Mouse (Mus musculus): ENCODE measurements around the gene Shisa2. TPM values are rescaled to one million over a fixed set of nuclear protein-coding genes. Genes with fewer than 3 reads are reported as not detected.

Gene Shisa2
- 19.0 and 24.6 TPM in 2 replicates for polyA plus RNA-seq (2014; fragmentation: Nextera tagmentation; extraction: Ambion mirVana)

DNA sequence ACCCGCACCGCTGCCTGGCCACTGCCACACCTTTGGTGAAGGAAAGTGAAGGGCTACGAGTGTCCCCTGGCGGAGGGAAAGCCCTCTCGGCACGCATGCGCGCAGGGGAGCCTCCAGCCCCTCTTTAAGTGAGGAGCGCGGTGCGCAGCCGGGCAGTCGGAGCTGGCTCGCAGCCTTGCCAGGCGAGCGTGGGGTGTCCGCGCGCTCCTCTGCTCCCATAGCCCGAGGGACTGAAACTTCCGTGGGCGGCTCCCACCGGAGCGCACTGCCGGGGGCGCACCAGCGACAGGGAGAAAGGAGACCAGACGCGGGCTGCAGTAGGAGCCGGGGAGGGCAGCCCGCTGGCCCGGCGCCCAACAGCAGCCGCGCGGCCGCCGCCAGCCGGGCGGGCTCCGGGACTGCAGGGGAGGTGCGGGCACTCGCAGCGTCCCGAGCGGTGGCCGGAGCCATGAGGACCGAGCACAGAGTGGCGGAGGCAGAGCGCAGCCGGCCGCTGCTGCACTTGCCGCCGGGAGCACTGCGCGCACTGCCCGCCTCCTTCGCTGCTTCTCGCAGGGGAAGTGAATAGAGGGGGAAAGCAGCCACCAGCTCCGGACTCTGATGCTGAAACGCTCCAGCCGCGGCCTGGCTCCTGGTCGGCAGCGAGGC lies at the start of gene Shisa2:
Gene Shisa2 (plus strand): TSS at position 151 of the 648 bp plus-strand sequence.
- peaks cover 8% of the 10 kb centered on the region; the same call in 1 of the 2 replicates for H3K4me1 ChIP-seq (ENCODE audit: control insufficient read depth, insufficient read depth, low read length)
- H3K9me3 ChIP-seq (ENCODE audit: control insufficient read depth, low read length), result no peaks in the 10 kb centered on the region
- peak within 1 kb of the TSS; percentile 73; the same call in 1 of the 2 replicates for H3K27ac ChIP-seq (ENCODE audit: low read depth, low read length)
- H3K9ac ChIP-seq (ENCODE audit: low read depth, low read length), result peak within 1 kb of the TSS; percentile 70
- WGBS, result under 1% methylated on average over 61 of the region's 65 CpGs
- peak; percentile 91 for ATAC-seq (ENCODE audit: low FRiP score, low TSS enrichment)
- H3K27me3 ChIP-seq (ENCODE audit: control insufficient read depth, insufficient read depth, low read length), result no peaks in the 10 kb centered on the region
- H3K4me2 ChIP-seq (replicated peaks; ENCODE audit: low read depth, low read length), result peak within 1 kb of the TSS; percentile 82
- peak within 1 kb of the TSS; percentile 58 for H3K4me3 ChIP-seq (ENCODE audit: low read length)
- H3K36me3 ChIP-seq (ENCODE audit: control insufficient read depth, insufficient read depth, low read length), result peaks cover 6% of the 10 kb centered on the region

DNA sequence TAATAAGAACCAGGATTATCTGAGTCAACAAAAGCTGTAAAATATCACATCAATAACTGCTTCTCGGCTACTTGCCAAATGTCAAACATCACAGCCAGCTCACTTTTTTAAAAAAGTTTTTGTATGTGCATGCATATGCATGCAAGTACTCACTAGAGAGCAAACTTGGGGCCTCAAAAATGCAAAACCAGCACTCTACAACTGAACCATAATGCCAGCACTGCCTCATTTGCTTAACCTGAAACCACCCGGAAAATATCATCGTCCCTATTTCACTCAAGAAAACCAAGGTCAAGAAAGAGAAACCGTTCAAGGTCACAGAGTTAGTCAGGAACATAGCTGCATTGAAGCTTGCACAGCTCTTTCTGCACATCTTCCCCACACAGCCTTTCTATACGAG lies 48.7 kb upstream of the Shisa2 start:
- no peak overlapping the region for H3K4me3 ChIP-seq (ENCODE audit: low read length)
- WGBS, result 87% methylated on average over 5 of the region's 5 CpGs
- no peak for ATAC-seq (ENCODE audit: low FRiP score, low TSS enrichment)
- H3K4me2 ChIP-seq (replicated peaks; ENCODE audit: low read depth, low read length), result no peak overlapping the region
- no peaks in the 10 kb centered on the region for H3K27me3 ChIP-seq (ENCODE audit: control insufficient read depth, insufficient read depth, low read length)
- no peak overlapping the region for H3K9ac ChIP-seq (ENCODE audit: low read depth, low read length)
- H3K9me3 ChIP-seq (ENCODE audit: control insufficient read depth, low read length), result no peaks in the 10 kb centered on the region
- H3K27ac ChIP-seq (ENCODE audit: low read depth, low read length), result no peak overlapping the region
- H3K36me3 ChIP-seq (ENCODE audit: control insufficient read depth, insufficient read depth, low read length), result peaks cover 25% of the 10 kb centered on the region
- H3K4me1 ChIP-seq (ENCODE audit: control insufficient read depth, insufficient read depth, low read length), result no peaks in the 10 kb centered on the region

DNA sequence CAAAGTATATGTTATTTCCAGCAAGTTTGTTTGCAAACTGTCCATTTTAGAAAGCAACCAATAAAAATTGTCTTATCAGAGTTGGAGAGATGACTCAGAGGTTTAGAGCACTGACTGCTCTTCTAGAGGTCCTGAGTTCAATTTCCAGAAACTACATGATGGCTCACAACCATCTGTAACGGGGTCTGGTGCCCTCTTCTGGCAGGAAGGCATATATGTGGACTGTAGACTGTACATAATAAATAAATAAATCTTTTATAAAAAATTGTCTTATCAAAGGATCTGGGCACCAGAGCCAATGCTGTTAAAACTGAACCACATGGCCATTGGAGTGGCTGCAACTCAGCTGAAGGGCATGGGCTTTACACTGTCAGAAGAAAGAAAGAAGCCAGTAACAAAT lies 34.5 kb upstream of the Shisa2 start:
- Histone ChIP-seq H3K27ac (ENCODE audit: low read depth, low read length) (no peak overlapping the region), H3K4me2 (replicated peaks; ENCODE audit: low read depth, low read length) (no peak overlapping the region), H3K9me3 (ENCODE audit: control insufficient read depth, low read length) (no peaks in the 10 kb centered on the region), H3K36me3 (ENCODE audit: control insufficient read depth, insufficient read depth, low read length) (peaks cover 48% of the 10 kb centered on the region), H3K9ac (ENCODE audit: low read depth, low read length) (no peak overlapping the region), H3K4me3 (ENCODE audit: low read length) (no peak overlapping the region), H3K4me1 (ENCODE audit: control insufficient read depth, insufficient read depth, low read length) (no peaks in the 10 kb centered on the region), H3K27me3 (ENCODE audit: control insufficient read depth, insufficient read depth, low read length) (no peaks in the 10 kb centered on the region)
- ATAC-seq (ENCODE audit: low FRiP score, low TSS enrichment), result no peak
- 86% methylated on average over 1 of the region's 1 CpGs for WGBS

DNA sequence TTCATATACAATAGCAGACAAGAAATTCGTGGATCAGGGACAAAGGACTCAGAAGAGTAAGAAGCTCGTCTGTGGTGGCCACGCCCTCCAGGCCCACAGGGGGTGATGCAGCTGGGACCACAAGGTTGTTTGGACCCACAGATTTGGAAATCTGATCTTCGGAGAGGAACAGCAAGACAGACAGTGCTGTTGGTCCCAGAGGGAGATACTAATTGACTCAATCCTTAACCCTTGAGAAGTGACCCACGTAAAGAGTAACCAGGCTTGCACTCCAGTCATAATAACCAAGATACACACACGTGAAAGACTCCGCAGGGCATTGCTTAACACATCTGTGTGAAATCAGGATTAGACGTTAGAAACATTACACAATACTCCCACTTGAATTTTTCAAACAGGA lies 33.2 kb upstream of the Shisa2 start:
- Histone ChIP-seq H3K4me1 (ENCODE audit: control insufficient read depth, insufficient read depth, low read length) (peaks cover 4% of the 10 kb centered on the region), H3K27ac (ENCODE audit: low read depth, low read length) (no peak overlapping the region), H3K27me3 (ENCODE audit: control insufficient read depth, insufficient read depth, low read length) (no peaks in the 10 kb centered on the region), H3K4me3 (ENCODE audit: low read length) (no peak overlapping the region), H3K36me3 (ENCODE audit: control insufficient read depth, insufficient read depth, low read length) (peaks cover 36% of the 10 kb centered on the region), H3K4me2 (replicated peaks; ENCODE audit: low read depth, low read length) (no peak overlapping the region), H3K9me3 (ENCODE audit: control insufficient read depth, low read length) (no peaks in the 10 kb centered on the region), H3K9ac (ENCODE audit: low read depth, low read length) (no peak overlapping the region)
- ATAC-seq (ENCODE audit: low FRiP score, low TSS enrichment), result no peak
- 70% methylated on average over 8 of the region's 8 CpGs for WGBS

DNA sequence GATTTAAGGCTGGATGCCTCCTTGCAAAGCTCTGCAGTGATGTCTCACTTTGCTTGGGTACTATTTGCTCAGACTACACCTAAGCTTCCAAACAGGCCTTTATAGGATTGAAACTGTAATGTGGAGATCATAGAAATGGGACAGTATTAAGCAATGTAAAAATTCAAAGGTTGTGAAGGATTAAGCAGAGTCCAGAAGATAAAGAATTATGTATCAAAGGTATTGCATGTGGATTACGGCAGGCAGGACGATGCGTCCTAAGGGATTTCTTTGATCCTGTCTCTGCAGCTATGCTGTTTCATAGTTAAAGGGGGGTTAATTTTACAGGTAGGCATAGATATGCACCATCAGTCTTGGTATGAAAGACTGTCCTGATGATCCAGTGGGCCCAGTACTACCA lies 32.5 kb upstream of the Shisa2 start:
- ATAC-seq (ENCODE audit: low FRiP score, low TSS enrichment), result no peak
- Histone ChIP-seq H3K9ac (ENCODE audit: low read depth, low read length) (no peak overlapping the region), H3K27ac (ENCODE audit: low read depth, low read length) (no peak overlapping the region), H3K36me3 (ENCODE audit: control insufficient read depth, insufficient read depth, low read length) (peaks cover 32% of the 10 kb centered on the region), H3K9me3 (ENCODE audit: control insufficient read depth, low read length) (no peaks in the 10 kb centered on the region), H3K4me3 (ENCODE audit: low read length) (no peak overlapping the region), H3K4me1 (ENCODE audit: control insufficient read depth, insufficient read depth, low read length) (peaks cover 6% of the 10 kb centered on the region), H3K4me2 (replicated peaks; ENCODE audit: low read depth, low read length) (no peak overlapping the region), H3K27me3 (ENCODE audit: control insufficient read depth, insufficient read depth, low read length) (no peaks in the 10 kb centered on the region)
- 87% methylated on average over 3 of the region's 3 CpGs for WGBS

DNA sequence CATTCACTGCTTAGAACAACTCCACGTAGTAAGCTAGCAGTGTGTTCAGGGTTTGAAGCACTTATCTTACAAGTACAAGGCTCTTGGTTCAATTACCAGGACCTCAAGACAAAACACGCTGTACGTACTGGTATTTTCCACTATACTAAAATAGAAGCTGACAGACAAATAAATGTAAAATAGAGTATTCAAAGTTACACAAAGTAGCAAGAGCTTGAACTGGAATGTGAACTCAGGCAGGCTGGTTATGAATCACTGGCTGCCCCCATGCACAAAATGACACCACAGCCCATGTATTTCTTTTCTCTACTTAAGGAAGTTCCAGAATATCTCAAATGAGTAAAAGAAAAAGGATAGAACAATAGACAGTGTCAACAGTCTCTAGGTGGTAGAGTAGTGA lies 30.1 kb upstream of the Shisa2 start:
- Histone ChIP-seq H3K9ac (ENCODE audit: low read depth, low read length) (no peak overlapping the region), H3K9me3 (ENCODE audit: control insufficient read depth, low read length) (no peaks in the 10 kb centered on the region), H3K4me3 (ENCODE audit: low read length) (no peak overlapping the region), H3K27me3 (ENCODE audit: control insufficient read depth, insufficient read depth, low read length) (no peaks in the 10 kb centered on the region), H3K4me1 (ENCODE audit: control insufficient read depth, insufficient read depth, low read length) (peaks cover 6% of the 10 kb centered on the region), H3K4me2 (replicated peaks; ENCODE audit: low read depth, low read length) (no peak overlapping the region), H3K36me3 (ENCODE audit: control insufficient read depth, insufficient read depth, low read length) (peaks cover 12% of the 10 kb centered on the region; the same call in 1 of the 2 replicates), H3K27ac (ENCODE audit: low read depth, low read length) (no peak overlapping the region)
- ATAC-seq (ENCODE audit: low FRiP score, low TSS enrichment), result no peak
- 95% methylated on average over 3 of the region's 3 CpGs for WGBS

DNA sequence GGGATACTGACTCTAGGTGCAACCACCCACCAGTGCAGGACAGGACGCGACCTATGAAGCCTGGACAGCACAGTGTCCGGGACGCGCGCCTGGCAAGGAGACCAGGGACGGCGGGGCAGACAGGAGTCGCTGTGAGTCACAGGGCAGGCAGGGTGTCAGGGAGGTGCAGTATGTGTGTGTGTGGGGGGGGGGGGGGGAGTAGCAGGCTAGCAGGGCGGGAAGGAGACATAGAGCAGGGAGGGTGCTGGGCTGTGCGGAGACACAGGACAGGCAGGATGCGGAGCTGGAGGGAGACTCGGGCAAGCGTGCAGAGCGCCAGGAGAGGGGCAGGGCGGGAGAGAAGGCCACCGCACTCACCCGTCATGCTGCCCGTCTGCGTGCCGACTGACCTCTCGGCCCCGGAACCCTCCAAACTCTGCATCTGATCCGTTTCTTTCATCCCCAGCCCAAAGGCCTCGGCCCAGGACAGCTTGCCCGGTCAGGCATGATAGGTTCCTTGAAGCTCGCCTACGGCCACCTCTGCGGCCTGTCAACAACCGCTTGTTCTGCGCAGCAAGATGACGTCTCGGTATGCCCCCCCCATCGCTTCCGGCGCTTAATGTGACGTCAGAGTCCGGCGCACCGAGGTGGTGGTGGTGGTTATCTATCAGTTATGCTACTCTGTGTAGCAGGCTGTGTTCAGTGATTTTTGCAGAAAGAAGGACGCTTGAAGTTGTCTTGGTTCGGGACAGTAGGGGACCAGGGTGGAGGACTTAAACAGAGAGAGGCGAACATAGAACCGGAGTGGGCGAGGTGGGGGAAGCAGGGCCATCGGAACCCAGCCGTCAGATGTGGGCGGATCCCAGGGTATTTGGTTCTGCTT lies 27.5 kb upstream of the Shisa2 start, which contains the start of gene Cdadc1:
Gene Cdadc1 (minus strand): TSS at position 562 of the 862 bp plus-strand sequence.
- peak within 1 kb of the TSS; percentile 98 for H3K4me3 ChIP-seq (ENCODE audit: low read length)
- under 1% methylated on average over 41 of the region's 48 CpGs for WGBS
- peaks cover 6% of the 10 kb centered on the region; the same call in 1 of the 2 replicates for H3K36me3 ChIP-seq (ENCODE audit: control insufficient read depth, insufficient read depth, low read length)
- H3K4me1 ChIP-seq (ENCODE audit: control insufficient read depth, insufficient read depth, low read length), result peaks cover 6% of the 10 kb centered on the region
- ATAC-seq (ENCODE audit: low FRiP score, low TSS enrichment), result peak; percentile 92
- H3K27me3 ChIP-seq (ENCODE audit: control insufficient read depth, insufficient read depth, low read length), result no peaks in the 10 kb centered on the region
- peak within 1 kb of the TSS; percentile 87 for H3K9ac ChIP-seq (ENCODE audit: low read depth, low read length)
- no peaks in the 10 kb centered on the region for H3K9me3 ChIP-seq (ENCODE audit: control insufficient read depth, low read length)
- peak within 1 kb of the TSS; percentile 85 for H3K4me2 ChIP-seq (replicated peaks; ENCODE audit: low read depth, low read length)
- peak within 1 kb of the TSS; percentile 15; the same call in 1 of the 2 replicates for H3K27ac ChIP-seq (ENCODE audit: low read depth, low read length)

DNA sequence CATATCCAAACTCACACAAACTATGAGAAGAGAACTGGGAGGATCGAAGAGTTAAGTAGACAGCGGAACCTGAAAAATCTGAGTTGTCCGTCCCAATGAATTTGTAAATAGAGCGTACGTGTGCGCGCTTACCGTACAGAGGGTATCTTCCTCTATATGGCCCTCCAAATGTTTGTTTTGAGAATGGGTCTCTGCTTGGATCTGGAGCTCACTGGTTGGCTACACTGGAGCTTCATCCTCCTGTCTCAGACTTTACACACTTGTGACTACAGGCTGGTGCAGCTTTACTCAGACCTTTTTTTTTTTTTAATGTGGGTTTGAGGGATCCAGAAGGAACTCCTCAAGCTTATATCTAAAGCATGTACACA lies 26.9 kb upstream of the Shisa2 start:
- Histone ChIP-seq H3K27me3 (ENCODE audit: control insufficient read depth, insufficient read depth, low read length) (no peaks in the 10 kb centered on the region), H3K4me1 (ENCODE audit: control insufficient read depth, insufficient read depth, low read length) (peaks cover 6% of the 10 kb centered on the region), H3K4me2 (replicated peaks; ENCODE audit: low read depth, low read length) (peak overlapping the region; percentile 85), H3K4me3 (ENCODE audit: low read length) (peak overlapping the region; percentile 98), H3K27ac (ENCODE audit: low read depth, low read length) (peak overlapping the region; percentile 15; the same call in 1 of the 2 replicates), H3K9ac (ENCODE audit: low read depth, low read length) (peak overlapping the region; percentile 87), H3K36me3 (ENCODE audit: control insufficient read depth, insufficient read depth, low read length) (peaks cover 6% of the 10 kb centered on the region; the same call in 1 of the 2 replicates), H3K9me3 (ENCODE audit: control insufficient read depth, low read length) (no peaks in the 10 kb centered on the region)
- 6% methylated on average over 8 of the region's 8 CpGs for WGBS
- 0 out of 2 replicates have a peak, but pooled peaks have one; percentile 33 for ATAC-seq (ENCODE audit: low FRiP score, low TSS enrichment)
